Mouse (Mus musculus) intestine, embryonic 16.5 days (tissue): ENCODE measurements at regions not wholly inside any gene's neighbourhood (a gene's known extent, or its start where the extent isn't known, plus 50 kb on each side); places are given as distances from the start of the nearest gene placed in this dataset. TPM values are rescaled to one million over a fixed set of nuclear protein-coding genes. Genes with fewer than 3 reads are reported as not detected.
A peak's percentile ranks its signal among the peaks of the same experiment; 100 is the strongest.

Experiments
- ATAC-seq: fragments of 200-750 bp; cut with Nextera tagmentation; 2 replicates; pipeline ENCODE4 v1.8.0; 2017; ENCODE audit warnings: moderate TSS enrichment, moderate library complexity
- H3K27ac ChIP-seq: fragments of 300-500 bp; sonication (generic); 2 replicates; pipeline ENCODE4 v1.5.1; 2014; ENCODE audit warnings: mild to moderate bottlenecking, low read length
- H3K27me3 ChIP-seq: fragments of 300-500 bp; sonication (generic); replicated peaks from 2 replicates; pipeline ENCODE4 v1.6.1; 2014; ENCODE audit warnings: low read length, control low read depth, mixed read lengths; ENCODE audit not compliant: control insufficient read depth, insufficient read depth
- H3K36me3 ChIP-seq: fragments of 300-500 bp; sonication (generic); 2 replicates; pipeline ENCODE4 v1.6.1; 2014; ENCODE audit warnings: low read length, control low read depth; ENCODE audit not compliant: control insufficient read depth, insufficient read depth
- H3K4me1 ChIP-seq: fragments of 300-500 bp; sonication (generic); 2 replicates; pipeline ENCODE4 v1.6.1; 2014; ENCODE audit warnings: low read length, control low read depth, mixed read lengths; ENCODE audit not compliant: control insufficient read depth, insufficient read depth
- H3K4me2 ChIP-seq: fragments of 300-500 bp; sonication (generic); 2 replicates; pipeline ENCODE4 v1.6.1; 2014; ENCODE audit warnings: low read depth, low read length, control low read depth
- H3K4me3 ChIP-seq: fragments of 300-500 bp; sonication (generic); 2 replicates; pipeline ENCODE4 v1.5.1; 2014; ENCODE audit warnings: mild to moderate bottlenecking, low read length
- H3K9ac ChIP-seq: fragments of 300-500 bp; sonication (generic); 2 replicates; pipeline ENCODE4 v1.6.1; 2014; ENCODE audit warnings: low read depth, low read length
- H3K9me3 ChIP-seq: fragments of 300-500 bp; sonication (generic); 2 replicates; pipeline ENCODE4 v1.6.1; 2016; ENCODE audit warnings: low read length, control low read depth; ENCODE audit not compliant: control insufficient read depth
- WGBS: fragments of 180-500 bp; shearing (Covaris S2); extraction: QIAGEN DNeasy Blood & Tissue Kit; methylation state at CpG from one replicate; pipeline ENCODE4 v1.1.7; 2014; 5-methylcytosine and 5-hydroxymethylcytosine counted together
- microRNA-seq: library from miRNA; unstranded; fragments of <30 nt; microRNA quantifications from one replicate; pipeline ENCODE4, GENCODE M21; 2016

DNA sequence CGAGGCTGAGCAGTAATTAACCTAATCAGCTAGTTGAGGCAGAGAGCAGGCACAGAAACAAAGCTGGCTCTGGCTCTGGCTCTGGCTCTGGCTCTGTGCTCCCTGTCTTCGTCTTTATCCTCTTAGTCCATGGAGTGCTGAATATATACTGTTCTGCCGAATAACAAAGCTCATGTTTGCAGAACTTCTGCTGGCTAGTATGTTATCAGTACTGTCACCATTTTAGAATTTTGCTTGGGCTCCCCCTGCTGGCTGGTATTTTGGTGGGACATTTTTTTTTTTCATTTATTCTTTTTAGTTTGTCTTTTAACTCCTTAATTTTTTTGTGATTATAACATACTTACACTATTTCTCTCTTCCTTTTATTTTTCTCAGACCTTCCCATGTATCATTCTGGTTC is 77.8 kb upstream of the Slc39a10 start:
- H3K4me2 ChIP-seq: 0 out of 2 replicates have a peak overlapping the region, but pooled peaks have one; percentile 12
- no peaks in the 10 kb centered on the region for H3K27me3 ChIP-seq
- no peak overlapping the region for H3K27ac ChIP-seq
- ATAC-seq: no peak
- no peaks in the 10 kb centered on the region for H3K9me3 ChIP-seq
- H3K4me3 ChIP-seq: no peak overlapping the region
- H3K9ac ChIP-seq: no peak overlapping the region
- no peaks in the 10 kb centered on the region for H3K4me1 ChIP-seq
- no peaks in the 10 kb centered on the region for H3K36me3 ChIP-seq
- 32% methylated on average over 3 of the region's 3 CpGs for WGBS

DNA sequence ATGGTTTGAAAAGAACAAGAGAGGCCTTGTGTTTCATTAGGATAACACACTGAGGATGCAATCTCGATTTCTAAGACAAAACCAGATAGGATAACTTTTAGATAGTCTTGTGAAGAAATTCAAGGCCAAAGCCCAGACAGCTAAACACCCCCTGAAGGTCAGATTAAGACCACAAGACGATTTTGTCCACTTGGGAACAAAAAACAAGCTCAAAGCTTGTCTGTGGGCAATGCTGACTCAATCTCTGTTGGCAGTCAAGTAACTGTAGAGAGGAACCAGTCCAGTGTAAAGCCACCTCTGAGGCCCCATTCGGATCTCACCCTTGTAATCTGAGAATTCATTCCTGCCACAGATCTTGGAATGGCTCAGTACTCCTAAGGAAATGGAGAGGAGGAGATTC is 75.7 kb upstream of the Slc39a10 start:
- Histone ChIP-seq H3K27ac (no peak overlapping the region), H3K36me3 (no peaks in the 10 kb centered on the region), H3K9ac (no peak overlapping the region), H3K4me1 (no peaks in the 10 kb centered on the region), H3K9me3 (no peaks in the 10 kb centered on the region), H3K4me3 (no peak overlapping the region), H3K4me2 (no peak overlapping the region), H3K27me3 (no peaks in the 10 kb centered on the region)
- no peak for ATAC-seq
- 68% methylated on average over 3 of the region's 3 CpGs for WGBS

DNA sequence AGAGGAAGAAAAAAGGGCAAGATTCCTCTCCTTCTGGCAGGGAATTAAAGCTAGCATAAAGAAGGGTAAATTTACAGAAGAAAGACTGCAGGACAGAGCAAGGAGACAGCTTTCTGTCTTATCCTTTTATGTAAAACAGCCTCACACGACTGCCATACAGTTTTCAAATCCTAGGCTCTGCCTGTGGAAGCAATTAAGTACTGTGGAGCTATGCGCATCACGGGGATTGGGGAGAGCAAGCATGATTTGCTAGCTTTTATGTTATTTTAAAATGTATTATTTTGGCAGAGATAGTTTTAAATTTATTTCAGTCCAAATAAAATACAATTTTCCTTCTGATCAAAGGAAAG is 74.2 kb upstream of the Slc39a10 start:
- ATAC-seq: no peak
- WGBS: 54% methylated on average over 3 of the region's 3 CpGs
- H3K27ac ChIP-seq: no peak overlapping the region
- H3K9me3 ChIP-seq: no peaks in the 10 kb centered on the region
- no peaks in the 10 kb centered on the region for H3K27me3 ChIP-seq
- no peak overlapping the region for H3K4me3 ChIP-seq
- no peaks in the 10 kb centered on the region for H3K36me3 ChIP-seq
- no peak overlapping the region for H3K9ac ChIP-seq
- H3K4me1 ChIP-seq: no peaks in the 10 kb centered on the region
- H3K4me2 ChIP-seq: no peak overlapping the region

DNA sequence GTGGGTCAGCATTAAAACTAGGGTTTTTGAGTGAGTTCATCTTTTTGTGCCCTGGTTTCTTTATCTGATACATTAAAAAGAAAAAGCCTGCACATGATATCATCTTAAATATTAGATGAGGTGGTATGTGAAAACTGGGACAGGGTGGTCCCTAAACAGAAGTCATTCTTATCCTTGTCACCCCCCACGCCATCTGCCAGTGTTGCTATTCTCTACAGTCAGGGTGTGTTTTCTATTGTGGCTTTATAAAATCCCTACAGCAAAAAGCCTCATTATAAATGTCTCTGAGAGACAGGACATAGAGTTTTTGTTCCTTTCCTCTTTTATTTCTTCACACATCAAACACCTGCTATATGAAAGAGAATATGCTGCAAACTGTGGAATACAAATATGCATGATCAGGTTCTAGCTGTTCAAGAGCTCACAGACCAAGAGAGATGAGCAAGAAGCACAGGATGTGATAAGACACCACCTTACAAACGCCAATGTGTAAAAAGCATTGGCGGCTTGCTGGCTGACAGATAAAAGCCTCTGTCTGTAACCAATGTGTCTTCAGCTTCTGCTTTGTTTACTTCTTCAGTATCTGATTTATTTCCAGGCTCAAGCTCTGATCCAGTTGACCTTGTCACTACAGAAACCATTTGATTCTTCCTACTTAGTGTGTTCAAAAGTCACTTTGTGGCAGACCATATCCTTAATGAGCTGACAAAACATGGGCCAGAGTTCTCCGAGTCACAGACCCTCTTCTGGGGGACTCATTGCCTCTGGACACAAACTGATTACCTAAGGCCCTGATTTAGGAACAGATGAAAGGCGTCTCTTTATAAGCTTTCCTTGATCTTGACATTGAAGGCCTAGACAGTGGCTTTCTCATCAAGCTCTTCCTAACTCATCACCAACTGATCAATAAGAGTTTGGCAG is 73.6 kb upstream of the Slc39a10 start:
- 48% methylated on average over 5 of the region's 5 CpGs for WGBS
- H3K27me3 ChIP-seq: no peaks in the 10 kb centered on the region
- no peak overlapping the region for H3K9ac ChIP-seq
- no peak for ATAC-seq
- H3K4me3 ChIP-seq: no peak overlapping the region
- no peaks in the 10 kb centered on the region for H3K9me3 ChIP-seq
- no peak overlapping the region for H3K27ac ChIP-seq
- no peaks in the 10 kb centered on the region for H3K4me1 ChIP-seq
- no peak overlapping the region for H3K4me2 ChIP-seq
- H3K36me3 ChIP-seq: no peaks in the 10 kb centered on the region

DNA sequence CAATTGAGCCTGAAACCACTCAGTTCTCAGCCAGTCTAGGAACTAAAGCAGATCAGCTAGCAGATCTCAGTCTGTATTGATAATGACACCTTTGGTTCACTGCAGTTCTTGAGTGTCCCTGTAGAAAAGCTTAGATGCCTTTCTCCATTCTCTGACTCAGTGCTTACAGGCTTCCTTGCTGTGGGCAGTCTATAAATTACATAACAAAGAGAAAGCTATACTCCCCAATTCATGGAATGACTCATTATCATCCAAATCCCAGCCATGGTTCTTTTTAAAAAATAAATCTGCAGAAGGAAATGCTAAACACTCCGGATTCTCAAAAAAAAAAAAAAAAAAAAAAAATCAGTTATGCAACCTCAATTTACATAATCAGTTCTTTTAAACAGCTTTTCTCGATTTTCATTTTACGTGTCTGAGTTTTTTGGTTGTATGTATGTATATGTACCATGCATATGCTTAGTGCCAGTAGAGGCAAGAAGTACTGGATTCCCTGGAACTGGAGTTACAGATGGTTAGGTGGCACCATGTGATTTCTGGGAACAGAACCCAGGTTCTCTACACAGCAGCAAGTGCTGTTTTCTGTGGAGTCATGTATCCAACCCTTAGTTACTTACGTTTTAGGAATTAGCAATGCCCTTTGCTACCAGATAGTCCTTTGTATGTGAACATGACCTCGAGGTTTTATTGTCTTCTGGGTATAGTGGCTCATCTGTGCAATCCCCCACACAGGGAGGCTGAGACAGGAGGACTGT is 71.5 kb upstream of the Slc39a10 start:
- no peak for ATAC-seq
- Histone ChIP-seq H3K27me3 (no peaks in the 10 kb centered on the region), H3K9me3 (no peaks in the 10 kb centered on the region), H3K4me3 (no peak overlapping the region), H3K9ac (no peak overlapping the region), H3K27ac (no peak overlapping the region), H3K4me1 (no peaks in the 10 kb centered on the region), H3K4me2 (no peak overlapping the region), H3K36me3 (no peaks in the 10 kb centered on the region)
- WGBS: 79% methylated on average over 5 of the region's 5 CpGs

Small RNA genes in the stretch of these regions (microRNA-seq; reads per million reads assigned to microRNA genes)
- not detected for gene Mir6350
